Mouse (Mus musculus) heart, adult 2 months (tissue): ENCODE data around the gene Aamdc.

Source experiments
- CTCF ChIP-seq: fragments of 200-600 bp; IDR thresholded peaks from 2 replicates; pipeline ENCODE4 v1.8.1; 2022; ENCODE audit warnings: antibody characterized with exemption, mild to moderate bottlenecking, moderate library complexity
- EP300 ChIP-seq: fragments of 200-500 bp; IDR thresholded peaks from 2 replicates; pipeline ENCODE4 v1.6.1; 2011; ENCODE audit warnings: low read depth, low read length, control low read depth; ENCODE audit not compliant: insufficient read depth
- POLR2A ChIP-seq: fragments of 200-500 bp; IDR thresholded peaks from 2 replicates; pipeline ENCODE4 v1.6.1; 2011; ENCODE audit warnings: mild to moderate bottlenecking, low read depth, low read length, control low read depth; ENCODE audit not compliant: insufficient read depth

GRCm38 (mm10) chr7:97569372-97569771 lies 9.9 kb downstream of the Aamdc start:
- TF ChIP-seq CTCF, result no peak
- TF ChIP-seq EP300, result no peak
- no peak for TF ChIP-seq POLR2A
